Mouse (Mus musculus) left cerebral cortex, postnatal 4 days (tissue): ENCODE measurements at regions not wholly inside any gene's neighbourhood (a gene's known extent, or its start where the extent isn't known, plus 50 kb on each side); places are given as distances from the start of the nearest gene placed in this dataset.
A peak's percentile ranks its signal among the peaks of the same experiment; 100 is the strongest.

Experiments used
- DNase-seq: peaks from one replicate; pipeline ENCODE4 v3.0.0-alpha.2; 2022
- intact Hi-C: fragments of 180-260 bp; cut with DNase I; formaldehyde crosslinking; loops from one replicate; pipeline ENCODE4 v1.15.1; 2025

GRCm38 (mm10) chr9:66646226-66646625 lies 53.3 kb upstream of the Usp3 start:
- DNase-seq: peak; percentile 94
- intact Hi-C loops: loop anchor here (5.0 kb wide), 1 partner anchor 141 kb away; no protein-coding TSS in a partner anchor

- intact Hi-C loops: no loop called here
- peak; percentile 74 for DNase-seq
Observed at GRCm38 (mm10) chr9:66651306-66651705, 58.4 kb upstream of the Usp3 start.

- intact Hi-C loops: no loop called here
- DNase-seq: peak; percentile 61
Observed at GRCm38 (mm10) chr9:66657116-66657758, 56.2 kb upstream of the Car12 start.

GRCm38 (mm10) chr9:66658707-66659242 lies 54.7 kb upstream of the Car12 start:
- intact Hi-C loops: no loop called here
- no peak for DNase-seq

GRCm38 (mm10) chr9:66659781-66660445 lies 53.6 kb upstream of the Car12 start:
- no peak for DNase-seq
- intact Hi-C loops: no loop called here

GRCm38 (mm10) chr9:66661596-66661995 lies 51.9 kb upstream of the Car12 start:
- intact Hi-C loops: no loop called here
- DNase-seq: no peak

- intact Hi-C loops: no loop called here
- DNase-seq: no peak
Observed at GRCm38 (mm10) chr9:66662443-66662842, 51.0 kb upstream of the Car12 start.
